Mouse (Mus musculus) liver, embryonic 14.5 days (tissue): Measurements from ENCODE around the gene Ankrd33.

Source experiments
- CTCF ChIP-seq: IDR thresholded peaks from 2 replicates; pipeline ENCODE4 v1.5.1; 2016; ENCODE audit warnings: antibody characterized with exemption, low read depth, control low read depth
- EP300 ChIP-seq: IDR thresholded peaks from 2 replicates; pipeline ENCODE4 v1.6.1; 2016; ENCODE audit warnings: antibody characterized with exemption, low read depth

- TF ChIP-seq CTCF (no peak), EP300 (no peak)
Measured at GRCm38 (mm10) chr15:101129412-101129811, 13.9 kb downstream of the Ankrd33 start.
